Mouse (Mus musculus) heart, adult 11 months (tissue): ENCODE measurements around the gene Olfr1195.
"Not testable (repeated sequence)": the region's sequence is repeated elsewhere in the genome, so short reads cannot be mapped to it uniquely, and the experiment has no call there.

Source experiments
- DNase-seq: peaks from one replicate; pipeline ENCODE4 v3.0.0; 2022

The Olfr1195 gene

DNA sequence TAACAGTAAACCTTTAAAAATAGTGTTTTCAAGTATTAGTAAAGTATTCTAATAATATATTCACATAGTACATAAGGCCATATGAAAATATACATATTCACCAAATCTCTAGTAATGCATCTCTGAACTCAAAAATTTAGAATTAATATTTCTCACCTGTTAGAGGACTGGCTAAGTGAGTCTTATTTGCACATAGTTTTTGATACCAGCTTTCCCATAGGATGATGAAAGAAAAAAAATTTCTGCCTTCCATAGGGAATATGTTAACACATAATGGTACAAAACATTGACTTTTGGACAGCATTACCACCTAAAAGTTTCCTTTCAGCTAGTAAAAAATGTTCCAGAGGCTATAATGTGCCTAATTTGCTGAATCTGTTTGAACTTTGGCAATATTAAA, at the start of gene Olfr1195:
TSS of gene Olfr1195 (minus strand) at position 101 of the 400 bp plus-strand sequence.
- DNase-seq: no peak

GRCm38 (mm10) chr2:88732266-88732665, 43.3 kb upstream of the Olfr1195 start, which contains the start of gene Olfr1197:
TSS of gene Olfr1197 (minus strand) at chr2:88732366.
- DNase-seq: no peak

DNA sequence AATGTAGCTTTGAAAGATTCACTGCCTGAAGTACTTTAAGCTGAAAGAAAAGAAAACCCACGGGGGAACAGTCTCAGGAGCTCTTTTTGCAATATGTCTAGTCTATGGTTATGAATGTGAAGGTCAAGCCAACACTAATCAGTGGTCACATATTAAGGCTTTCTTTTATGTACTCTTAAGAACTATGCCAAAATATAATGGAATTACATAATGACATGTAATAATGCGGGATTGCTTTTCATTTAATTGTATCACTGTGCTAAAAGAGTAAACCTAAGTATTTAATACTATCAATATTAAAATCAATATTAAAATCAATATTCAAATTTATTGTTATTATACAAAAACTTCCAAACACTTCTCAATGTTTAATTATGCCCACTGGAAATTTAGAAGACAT, 15.5 kb upstream of the Olfr1195 start, which contains the start of gene Olfr1196:
TSS of gene Olfr1196 (minus strand) at position 101 of the 400 bp plus-strand sequence.
- DNase-seq: no peak

DNA sequence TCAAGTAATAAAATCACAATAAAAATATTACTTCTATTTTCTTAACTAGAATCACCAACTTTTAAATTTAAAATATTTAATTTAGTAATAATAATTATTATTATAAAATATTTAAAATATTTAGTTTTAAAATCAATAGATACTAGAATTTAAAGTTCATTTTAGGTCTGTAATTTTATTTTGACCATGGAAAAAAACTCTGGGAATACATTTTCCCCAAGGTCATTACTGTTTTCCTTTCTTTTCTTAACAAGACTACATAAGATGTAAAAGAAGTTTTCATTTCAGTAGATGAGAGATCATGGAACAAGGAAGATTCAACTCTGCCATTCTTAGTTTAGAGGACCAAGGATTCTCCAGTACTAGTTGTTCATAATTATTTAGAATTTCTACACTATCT, 13.7 kb downstream of the Olfr1195 start, which contains the start of gene Olfr1193:
TSS of gene Olfr1193 (plus strand) at position 301 of the 400 bp plus-strand sequence.
- not testable (repeated sequence) for DNase-seq

- DNase-seq: no peak
Observed at GRCm38 (mm10) chr2:88648209-88648608, 40.8 kb downstream of the Olfr1195 start, which contains the start of gene Olfr1192-ps1. TSS of gene Olfr1192-ps1 (plus strand) at chr2:88648509.

GRCm38 (mm10) chr2:88640242-88640641, 48.7 kb downstream of the Olfr1195 start, which contains the start of gene Olfr1191-ps1:
TSS of gene Olfr1191-ps1 (plus strand) at chr2:88640542.
- DNase-seq: not testable (repeated sequence)
